Mouse (Mus musculus) kidney, postnatal 4 days (tissue): ENCODE results near the gene Sdc3.

Experiments used
- DNase-seq, 2 experiments: peaks; one replicate each; pipeline ENCODE4 v3.0.0; 2021; ENCODE audit warnings: mixed read lengths in 2 of 2

Sdc3 gene

DNA sequence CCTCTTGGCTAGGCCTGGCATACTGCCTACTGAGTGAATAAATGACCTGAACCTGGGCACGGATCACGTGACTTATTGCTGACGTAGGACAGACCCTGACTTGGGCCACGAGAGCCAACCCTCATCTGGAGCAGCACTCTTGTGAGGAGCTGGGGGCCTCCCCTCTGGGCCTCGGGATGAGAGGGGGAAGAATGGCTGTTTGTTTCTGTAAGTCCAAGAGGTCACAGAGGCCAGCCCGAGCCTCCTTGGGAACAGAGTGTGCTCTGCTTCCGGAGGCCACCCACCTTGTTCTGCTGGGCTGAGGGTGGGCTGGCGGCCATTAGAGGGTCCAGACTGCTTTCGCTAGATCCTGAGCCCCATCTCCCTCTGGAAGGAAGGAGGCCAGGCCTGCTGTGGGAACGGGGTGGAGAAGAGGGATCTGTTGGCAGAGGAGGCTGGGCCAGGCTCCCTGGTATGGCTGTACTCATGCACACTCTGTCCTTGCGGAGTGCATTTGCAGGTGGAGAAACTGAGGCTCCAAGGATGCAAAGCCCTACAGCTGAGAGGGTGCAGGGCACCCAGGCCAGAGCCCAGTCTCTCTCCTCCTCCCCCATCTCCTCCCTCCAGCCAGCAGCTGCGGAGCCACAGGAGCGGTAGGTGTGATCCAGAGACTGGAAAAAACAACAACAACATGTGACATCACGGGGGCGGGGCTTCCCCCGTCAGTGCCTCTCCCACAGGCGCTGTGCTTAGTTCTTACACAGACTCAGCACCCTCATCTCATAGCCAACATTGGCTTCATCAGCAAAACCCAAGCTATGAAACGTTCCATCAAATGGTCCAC lies 36.7 kb downstream of the Sdc3 start:
- DNase-seq: peak; percentile 75 to 82

DNA sequence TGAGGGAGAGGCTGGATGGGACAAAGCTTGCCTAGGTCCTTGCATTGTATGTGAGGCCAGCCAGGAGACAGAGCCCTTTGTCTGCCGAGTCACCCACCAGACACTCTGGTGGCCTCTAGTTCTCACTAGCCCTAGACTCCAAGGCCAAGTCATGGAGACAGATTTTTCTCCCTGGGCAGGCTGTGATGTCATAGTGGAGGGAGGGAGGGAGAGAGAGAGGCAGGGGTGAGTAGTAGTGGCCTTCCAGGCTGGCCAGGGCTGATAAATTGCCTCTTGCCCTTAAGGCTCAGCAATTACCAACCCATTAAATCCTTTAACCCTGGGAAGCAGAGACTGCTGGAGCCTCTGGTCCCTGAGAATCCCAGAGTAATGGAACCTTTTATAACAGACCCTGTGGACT lies 41.8 kb downstream of the Sdc3 start:
- DNase-seq: no peak

DNA sequence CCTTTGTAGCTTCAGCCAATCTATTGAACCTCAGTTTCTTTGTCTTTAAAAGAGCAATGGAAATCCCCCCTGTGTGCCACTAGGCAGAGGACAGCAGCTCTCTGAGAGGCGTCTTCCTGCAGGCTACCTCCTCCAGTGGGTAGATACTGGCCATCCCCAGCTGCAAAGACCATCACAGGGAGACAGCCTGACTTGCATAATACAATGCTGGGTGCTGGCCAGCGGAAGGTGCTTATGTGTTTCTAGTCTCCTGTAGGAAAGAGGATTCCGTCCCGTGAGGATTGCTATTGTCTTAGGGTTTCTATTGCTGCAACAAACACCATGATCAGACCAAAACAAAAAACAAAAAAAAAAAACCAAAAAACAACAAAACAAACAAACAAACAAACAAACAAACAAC lies 43.2 kb downstream of the Sdc3 start:
- DNase-seq: no peak

DNA sequence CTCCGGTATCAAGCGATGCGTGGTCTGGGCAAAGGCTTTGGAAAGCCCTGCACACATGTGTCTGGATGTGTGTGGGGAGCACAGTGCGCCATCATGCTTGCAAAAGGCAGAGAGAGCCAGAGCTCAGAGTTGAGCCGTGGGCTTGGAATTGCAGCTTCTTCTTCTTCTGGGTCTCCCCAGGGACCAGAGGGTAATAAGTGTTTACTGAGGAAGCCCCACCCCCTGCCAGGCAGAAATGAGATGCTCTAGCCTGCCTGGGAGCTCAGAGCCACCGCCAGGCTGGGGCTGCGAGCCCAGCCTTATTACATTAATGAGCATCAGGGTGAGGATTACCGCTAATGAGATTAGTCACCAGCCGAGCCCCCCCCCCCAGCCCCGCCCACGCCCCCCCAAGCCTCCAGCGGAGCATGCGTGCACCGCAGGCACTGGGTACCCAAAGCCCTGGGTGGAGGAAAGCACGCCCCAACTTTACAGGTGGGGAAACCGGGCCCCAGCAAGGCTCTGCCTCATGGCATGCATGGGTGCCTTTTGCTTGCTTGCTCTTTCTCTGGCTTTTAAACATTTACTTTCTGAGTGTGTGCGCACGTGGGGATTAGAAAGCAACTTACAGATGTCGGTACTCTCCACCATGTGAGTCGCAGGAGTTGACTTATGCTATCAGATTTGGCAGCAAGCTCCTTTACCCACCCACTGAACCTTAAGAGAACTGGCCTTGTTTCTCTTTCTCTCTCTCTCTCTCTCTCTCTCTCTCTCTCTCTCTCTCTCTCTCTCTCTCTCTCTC lies 44.1 kb downstream of the Sdc3 start:
- DNase-seq: peak; percentile 26 to 48

DNA sequence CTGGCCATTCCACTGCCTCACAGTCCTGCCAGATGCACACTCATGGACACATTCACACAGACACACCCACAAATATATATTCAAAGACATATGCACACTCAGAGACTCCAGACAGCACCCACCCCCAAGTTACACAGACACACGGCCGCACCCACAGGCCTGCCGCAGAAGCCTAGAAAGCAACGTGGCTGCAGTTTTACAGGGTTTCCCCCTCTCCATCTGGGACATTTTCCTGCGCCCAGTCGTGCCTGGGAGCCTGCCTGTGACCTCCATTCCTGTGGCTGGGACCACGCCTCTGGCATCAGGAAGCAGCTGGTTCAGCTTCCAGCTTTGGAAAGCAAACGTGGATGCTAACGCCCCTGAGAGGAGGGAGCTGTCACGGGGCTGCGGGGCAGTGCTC lies 46.2 kb downstream of the Sdc3 start:
- DNase-seq: peak; percentile 43 to 61

DNA sequence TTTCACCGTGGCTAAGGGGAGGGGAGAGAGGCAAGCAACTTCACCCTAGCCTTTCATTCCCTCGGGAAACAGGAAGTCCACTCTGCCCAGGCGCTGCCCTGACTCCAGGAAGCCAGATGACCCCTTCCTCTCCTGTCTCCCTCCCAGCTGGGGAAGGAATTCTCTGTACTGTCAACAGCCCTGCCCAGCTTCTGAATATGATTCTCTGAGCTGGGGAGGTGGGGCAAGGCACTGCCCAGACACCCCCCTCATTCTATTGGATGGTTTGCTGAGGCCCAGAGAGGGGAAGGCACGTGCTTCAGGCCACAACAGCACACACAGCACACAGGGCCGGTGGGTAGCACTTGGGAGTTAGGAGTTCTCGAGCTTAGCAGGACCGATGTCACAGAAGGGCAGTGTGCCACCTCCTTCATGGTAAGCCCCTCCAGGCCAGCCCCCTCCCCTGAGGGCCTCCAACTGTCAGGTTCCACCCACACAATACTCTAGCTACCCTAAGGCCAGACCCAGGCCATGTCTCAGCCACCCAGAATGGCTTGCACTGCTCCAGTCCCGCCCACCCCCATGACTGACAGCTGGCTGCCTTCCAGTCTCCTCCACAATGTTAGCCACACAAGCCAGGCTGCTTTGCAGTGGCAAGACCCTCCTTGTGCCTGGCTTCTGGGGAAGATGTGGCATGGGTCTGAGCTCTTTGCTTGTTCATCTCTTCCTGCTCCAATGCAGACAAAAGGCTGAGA lies 48.9 kb downstream of the Sdc3 start:
- DNase-seq: peak; percentile 77 to 81

DNA sequence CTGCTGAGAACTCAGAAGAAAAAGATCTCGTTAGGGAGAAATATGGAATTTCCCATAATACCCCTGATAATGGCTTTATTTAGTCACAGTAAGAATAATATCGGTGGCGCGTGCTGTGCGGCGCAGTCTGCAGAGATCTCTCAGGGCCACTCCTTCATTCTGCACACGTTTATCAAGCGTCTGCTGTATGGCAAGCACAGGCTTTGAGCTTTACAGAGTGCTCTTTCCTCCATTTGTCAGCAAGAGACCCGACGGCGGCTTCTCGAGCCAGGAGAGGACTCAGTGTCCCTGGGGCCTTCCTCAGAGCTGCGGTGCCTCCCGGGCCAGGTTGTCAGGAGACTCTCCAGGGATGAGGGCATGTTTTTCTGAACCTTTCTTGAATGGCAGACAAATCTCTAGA lies 56.5 kb downstream of the Sdc3 start:
- no peak for DNase-seq

DNA sequence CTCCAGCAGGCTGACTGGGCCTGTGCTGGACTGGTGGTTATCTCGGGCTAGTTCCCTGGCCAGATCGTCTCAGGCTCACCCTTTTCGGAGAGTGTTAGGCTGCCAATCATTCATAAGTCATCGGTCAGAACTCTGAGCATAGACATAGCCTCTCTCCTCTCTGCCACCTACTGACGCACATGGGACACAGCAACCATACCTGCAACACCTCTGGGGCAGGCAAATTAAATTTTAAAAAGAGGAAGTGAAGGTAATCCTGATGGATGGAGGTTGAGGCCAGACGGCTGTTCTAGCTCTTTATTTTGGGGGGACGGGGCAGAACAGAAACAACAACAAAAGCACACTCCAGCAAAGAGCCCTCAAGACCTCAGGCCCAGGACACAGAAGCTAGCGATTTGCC lies 65.3 kb downstream of the Sdc3 start:
- DNase-seq: no peak

DNA sequence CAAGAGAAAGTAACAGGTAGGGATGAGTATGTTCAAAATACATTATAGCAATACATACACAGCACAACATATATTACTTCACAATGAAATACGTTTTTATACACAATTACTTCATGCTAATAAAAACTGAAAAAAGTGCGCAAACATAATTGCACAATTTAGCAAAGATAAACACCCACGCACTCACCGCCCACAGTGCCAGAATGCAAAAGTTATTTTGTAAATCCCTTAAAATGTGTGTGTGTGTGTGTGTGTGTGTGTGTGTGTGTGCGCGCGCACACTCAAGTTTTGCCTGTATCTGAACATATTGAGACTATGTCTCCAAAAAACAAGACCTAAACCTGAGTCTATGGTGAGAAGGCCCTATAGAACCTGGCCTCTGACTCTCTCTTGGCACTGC lies 66.5 kb downstream of the Sdc3 start:
- DNase-seq: no peak

DNA sequence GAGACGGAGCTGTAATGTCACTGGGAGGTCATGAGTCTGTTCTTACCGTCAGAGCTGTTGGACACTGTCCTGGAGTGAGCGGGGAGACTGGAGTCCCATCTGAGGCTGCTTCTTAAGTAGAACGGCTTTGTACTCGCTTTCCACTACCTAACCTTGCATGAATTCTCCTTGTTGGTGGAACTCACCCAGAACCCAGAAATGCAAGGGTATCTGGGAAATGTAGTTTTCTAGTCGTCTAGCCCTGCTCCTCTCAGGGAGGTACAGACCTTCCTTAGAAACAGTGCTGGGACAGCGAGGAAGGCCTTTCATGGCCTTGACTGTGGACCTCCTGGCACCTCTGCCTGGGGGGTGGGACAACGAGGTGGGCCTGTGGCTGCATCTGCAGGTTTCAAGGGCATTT lies 67.1 kb downstream of the Sdc3 start:
- DNase-seq: no peak

DNA sequence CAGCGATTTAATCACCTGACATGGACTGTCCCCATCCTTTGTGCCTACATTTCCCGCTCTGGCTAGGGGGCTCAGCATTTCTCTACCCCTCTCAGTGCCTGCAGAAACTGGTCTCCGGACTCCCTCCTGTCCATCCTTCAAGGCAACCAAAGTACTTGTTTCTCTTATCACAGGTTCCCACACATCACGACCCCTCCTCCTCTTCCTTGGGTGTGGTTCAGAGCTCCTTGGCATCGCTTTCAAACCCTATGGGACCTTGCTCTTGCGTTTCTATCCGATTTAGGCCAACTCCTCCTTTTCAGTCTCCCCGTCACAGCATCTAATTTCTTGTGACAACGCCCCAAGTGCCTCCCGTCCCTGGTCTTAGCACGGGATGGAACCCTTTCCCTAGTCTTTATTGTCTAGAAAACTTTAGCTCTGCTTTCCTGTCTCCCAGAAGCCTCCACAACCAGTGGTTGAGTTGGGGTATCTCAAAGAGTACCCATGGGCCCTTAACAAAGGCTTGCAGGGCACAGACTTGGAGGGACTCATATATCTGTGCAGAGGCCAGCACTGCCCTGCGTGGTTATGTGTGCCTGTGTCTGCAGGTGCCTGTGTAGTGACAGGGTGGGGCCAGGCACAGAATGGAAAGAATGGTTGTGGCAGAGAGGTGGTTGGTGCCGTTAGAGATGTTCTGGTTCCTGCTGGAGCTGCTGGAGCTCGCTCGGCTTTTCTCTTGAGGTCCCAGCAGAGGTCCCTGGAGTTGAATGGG lies 68.7 kb downstream of the Sdc3 start:
- DNase-seq: no peak

DNA sequence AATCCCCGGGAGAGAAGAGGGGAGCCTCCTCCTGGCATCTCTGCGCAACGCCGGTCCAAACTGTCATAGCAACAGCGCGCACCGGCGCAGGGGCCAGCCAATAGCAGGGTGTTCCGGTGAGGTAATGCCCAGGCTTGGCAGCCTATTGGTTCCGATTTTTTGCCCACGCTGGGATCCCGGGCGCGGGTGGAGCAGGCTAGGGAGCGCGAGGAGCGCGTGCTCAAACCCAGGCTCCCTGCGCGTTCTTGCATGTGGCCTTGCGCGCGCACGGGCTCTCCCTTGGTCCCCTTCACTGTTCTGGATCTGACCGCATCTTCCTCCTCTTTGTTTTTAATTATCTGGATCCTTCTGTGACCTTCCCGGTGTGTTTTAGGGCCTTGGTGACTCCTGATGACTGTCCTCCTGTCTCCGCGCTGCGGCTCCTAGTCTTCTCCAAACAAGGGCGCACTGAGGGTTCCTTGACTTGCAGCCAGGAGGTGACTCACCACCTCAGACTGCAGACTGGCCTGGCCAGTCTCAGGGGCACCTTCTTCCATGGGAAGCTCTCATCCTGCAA lies 69.4 kb downstream of the Sdc3 start:
- peak; percentile 65 to 76 for DNase-seq

DNA sequence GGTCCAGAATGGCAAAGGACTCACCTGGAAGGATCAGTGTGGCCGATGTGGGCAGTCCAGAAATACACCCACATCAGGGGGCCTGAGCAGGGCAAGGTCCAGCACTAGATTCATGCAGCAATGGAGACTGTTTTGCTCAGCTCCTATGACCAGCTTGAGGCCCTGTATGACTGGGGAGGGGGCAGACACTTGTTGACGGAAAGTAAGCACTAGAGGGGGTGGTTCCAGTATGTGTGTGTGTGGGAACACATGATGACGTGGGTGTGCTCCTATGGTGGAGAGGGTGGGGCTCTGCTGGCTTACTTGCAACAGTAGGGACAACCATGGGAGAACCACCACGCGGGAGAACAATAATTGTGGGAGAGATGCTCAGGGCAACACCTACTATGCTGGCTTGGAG lies 70.2 kb downstream of the Sdc3 start:
- DNase-seq: no peak

DNA sequence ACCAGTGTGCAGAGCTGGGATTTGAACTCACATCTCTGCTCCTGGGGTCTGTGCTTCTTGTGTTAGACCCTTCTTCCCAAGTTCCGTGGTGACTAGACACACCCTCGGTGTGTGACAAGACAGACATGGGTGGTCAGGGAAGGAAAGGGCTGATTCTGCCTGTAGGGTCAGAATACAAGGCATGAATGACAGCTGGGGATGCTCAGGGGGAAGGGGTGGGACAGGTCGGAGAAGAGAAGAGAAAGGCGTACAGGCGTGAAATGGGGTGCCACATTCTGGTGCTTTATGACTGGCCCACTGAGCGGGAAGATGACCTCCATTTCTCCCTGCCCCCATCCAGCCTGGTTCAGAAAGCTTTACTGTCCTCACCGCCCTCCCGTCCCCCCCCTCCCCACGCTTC lies 73.1 kb downstream of the Sdc3 start:
- DNase-seq: no peak

DNA sequence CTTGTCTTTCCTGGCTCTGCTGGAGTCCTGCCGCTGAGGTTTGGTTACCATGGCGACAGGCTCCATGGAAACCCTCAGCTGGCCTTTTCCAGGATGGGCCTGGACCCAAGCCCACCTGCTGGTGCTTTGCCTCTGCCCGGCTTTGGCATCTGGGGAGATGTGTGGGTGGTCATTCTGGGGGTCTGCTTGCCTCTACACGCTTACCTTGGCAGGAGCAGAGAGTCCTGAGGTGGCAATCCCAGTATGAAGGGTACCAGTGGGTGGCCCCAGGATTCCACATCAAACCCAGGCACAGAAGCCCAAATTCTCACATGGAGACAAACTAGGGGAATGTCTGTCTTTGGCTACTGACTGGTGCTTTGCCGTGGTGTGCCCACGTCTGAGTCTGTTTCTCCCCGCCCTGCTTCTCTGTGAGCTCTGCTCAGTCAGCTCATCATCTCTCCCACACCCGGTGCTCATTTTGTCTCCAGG lies 73.6 kb downstream of the Sdc3 start:
- DNase-seq: peak; percentile 26 to 30

DNA sequence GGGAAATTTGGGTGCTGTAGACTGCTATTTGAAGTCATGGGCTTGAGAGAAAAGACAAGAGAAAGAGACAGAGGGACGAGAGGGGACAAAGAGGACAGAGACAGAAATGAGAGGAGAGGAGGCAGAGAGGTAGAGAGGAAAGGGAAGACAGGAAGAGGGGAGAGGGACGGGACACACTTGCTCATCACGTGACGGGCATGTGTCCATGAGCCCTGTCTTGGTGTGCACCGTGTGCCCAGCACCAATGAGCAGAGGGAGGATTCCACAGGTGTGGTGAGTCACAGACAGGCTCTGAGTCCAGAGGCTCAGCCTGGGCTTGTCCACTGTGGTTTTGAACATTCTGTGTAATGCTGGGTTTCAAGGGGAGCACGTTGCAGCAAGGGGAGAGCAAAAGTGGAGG lies 75.6 kb downstream of the Sdc3 start:
- DNase-seq: no peak

DNA sequence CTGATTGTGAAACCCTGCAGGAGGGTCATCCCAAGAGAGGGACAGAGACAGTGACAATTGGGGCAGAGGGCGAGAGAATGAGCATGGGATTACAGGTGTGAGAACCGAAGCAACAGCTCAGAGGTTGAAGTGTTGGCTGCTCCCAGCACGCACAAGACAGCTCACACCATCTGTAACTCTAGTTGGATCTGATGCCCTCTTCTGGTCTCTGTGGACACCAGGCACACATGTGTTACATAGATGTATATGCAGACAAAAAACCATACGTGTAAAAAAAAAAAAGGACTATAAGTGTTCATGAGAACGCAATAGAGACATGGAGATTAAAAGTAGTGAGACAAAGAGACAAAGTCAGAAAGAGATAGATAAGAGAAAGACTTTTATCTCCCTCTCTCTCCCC lies 76.5 kb downstream of the Sdc3 start:
- no peak for DNase-seq

DNA sequence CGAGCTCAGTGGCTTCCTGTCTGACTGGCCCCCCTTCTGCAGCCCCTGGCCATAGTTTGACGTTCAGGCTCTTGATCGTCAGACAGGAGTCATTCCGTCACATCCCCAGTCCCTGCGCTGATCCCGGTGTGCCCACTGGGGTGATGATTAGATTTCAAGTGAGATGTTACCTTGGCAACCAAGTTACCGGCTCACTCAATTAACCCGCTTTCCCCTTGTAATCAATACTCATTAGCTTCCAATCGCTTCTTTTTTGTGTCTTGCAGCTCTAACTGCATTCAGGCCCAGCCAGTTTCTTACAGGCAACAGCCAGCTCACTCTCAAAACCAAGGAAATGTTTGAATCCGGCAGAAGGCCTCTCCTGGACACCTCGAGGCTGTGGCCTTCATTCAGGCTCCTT lies 80.1 kb downstream of the Sdc3 start:
- no peak for DNase-seq

DNA sequence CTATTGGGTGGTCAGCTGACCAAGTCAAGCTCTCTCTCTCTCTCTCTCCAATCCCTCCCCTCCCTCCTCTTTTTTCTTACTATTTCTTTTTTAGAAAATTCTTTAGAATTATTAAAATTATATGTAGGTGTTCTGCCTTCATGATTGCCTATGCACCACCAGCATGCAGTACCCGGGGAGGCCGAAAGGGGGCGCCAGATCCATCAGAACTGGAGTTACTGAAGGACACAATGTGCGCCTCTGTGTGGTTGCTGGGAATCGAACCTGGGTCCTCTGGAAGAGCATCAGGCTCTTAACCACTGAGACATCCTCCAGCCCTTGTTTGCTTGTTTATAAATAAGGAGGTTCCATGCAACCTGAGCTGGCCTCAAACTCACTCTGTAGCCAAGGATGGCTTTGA lies 81.1 kb downstream of the Sdc3 start:
- peak in 1 of 2 experiments; percentile 33 for DNase-seq

DNA sequence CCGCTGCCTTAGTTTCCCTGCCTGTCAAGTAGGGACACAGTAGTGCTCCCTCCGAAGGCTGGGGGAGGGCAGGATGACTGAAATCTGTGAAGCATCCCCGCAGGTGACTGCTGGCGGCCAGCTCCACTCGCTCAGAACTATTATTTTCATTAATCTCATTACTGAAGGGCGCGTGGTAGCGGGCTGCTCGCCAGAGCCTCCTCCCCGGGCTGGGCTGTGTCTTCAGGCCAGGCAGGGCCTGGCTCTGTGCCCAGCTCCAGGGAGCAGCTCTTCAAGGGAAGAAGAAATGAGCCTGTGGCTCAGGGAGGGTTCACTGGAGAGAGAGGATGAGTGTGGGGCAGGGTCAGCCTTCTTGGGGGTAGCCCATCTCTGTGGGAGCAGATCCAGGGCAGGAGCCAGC lies 82.3 kb downstream of the Sdc3 start:
- DNase-seq: peak; percentile 85 to 89
